Mouse (Mus musculus): Measurements from ENCODE around the gene Brms1l.
"Not testable (repeated sequence)": the region's sequence is repeated elsewhere in the genome, so short reads cannot be mapped to it uniquely, and the experiment has no call there.

Gene Brms1l

DNA sequence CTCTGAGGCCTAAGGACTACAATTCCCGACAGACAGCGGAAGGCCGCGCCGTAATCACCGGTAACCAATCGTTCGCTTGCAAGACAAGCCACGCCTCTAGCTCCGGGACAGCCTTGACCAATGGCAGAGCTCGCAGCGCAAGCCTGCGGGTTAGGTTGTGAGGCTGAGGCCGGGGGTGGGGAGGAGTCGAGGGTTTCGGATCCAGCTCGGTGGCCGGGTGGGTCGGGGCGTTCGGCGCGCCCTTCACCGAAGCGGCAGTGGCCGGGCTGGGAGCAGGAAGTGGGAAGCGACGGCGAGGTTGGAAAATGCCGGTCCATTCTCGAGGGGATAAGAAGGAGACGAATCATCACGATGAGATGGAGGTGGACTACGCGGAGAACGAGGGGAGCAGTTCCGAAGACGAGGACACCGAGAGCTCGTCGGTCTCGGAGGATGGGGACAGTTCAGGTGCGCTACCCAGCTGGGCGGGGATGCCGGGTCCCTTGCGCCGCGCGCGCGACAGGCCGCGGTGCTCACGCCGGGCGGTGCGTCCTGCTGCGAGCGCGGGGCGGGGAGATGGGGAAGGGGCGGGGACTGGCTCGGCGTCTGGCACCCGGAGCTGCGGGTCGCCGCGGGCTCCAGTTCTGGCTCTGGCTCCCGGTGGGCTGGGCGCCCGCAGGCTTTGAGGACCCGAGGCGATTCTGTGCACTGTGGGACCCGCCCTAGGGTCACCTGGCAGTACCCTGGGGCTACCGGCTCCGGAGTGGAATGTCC, at the start of gene Brms1l:
TSS of gene Brms1l (plus strand) at position 126 of the 753 bp plus-strand sequence.
- DNase-seq (ENCODE audit: low spot score in 2 of 2) = peak; percentile 97 to 98

- DNase-seq (ENCODE audit: low spot score in 2 of 2) = not testable (repeated sequence)
Measured at GRCm38 (mm10) chr12:55794485-55794884, 41.6 kb upstream of the Brms1l start.

DNA sequence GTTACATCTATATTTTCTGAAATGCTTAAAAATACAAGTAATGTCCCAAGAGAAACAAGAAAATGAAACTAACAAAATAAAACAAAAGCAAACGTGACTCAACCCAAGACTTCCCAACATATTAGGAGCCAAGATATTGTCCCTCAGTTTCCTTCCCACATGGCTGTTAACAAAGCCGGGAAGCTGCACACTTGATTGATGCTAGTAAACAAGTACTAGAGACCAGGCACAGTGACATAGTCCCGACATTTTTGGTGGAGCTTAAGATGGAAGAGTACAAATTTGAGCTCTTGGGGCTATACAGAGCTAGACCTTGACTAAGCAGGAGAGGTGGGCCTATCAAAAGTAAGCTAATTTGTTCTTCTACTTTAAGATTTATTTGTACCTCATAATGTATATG, 39.0 kb upstream of the Brms1l start:
- DNase-seq (ENCODE audit: low spot score in 2 of 2) = no peak

DNA sequence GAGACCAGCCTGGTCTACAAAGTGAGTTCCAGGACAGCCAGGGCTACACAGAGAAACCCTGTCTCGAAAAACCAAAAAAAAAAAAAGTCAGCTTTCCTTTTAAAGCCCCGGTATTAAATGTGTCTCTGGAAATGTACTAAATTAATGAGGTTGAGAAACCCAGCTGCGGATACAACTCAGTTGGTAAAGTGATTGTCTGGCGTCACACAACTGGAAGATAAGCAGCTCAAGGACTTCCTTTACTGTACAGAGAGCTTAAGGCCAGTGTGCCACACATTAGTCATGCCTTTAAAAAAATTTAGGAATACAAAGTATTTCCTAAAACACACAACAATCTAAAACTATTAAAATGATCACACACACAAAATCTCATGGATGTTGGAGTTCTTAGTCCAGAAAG, 37.4 kb upstream of the Brms1l start:
- DNase-seq (ENCODE audit: low spot score in 2 of 2) = no peak

DNA sequence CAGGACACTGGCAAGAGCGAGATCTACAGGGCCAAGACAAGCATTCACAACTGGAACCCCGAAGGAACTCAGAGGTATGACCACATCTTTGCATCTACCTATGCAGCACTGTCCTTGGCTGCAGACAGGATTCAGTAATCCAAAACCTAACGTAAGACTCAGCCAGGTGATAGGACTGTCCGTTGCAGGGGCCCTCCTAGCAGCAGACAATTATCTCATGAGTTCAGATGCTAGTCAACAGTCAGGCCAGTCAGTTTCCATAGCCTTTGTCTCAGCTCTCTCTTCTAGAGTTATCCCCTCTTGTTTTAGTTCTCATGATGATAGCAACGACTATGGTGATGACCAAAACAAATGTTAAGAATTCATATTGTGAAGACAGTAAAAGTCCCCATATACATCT, 36.0 kb upstream of the Brms1l start:
- no peak for DNase-seq (ENCODE audit: low spot score in 2 of 2)

DNA sequence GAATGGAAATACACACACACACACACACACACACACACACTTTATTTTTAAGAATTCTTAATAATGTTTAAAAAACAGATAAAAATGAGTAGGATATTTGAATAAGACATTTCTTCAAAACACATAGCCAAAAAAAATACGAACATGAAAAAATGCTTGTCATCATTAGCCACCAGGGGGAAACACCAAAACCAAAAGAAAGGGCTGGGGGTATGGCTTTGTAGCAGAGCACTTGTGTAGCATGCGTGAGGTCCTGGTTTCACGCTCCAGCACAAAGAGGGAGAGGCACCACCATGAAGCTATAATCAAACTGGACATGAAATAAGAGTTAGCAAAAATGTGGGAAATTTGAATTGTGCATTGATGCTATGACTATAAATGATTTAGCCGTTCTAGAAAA, 35.0 kb upstream of the Brms1l start:
- no peak for DNase-seq (ENCODE audit: low spot score in 2 of 2)

DNA sequence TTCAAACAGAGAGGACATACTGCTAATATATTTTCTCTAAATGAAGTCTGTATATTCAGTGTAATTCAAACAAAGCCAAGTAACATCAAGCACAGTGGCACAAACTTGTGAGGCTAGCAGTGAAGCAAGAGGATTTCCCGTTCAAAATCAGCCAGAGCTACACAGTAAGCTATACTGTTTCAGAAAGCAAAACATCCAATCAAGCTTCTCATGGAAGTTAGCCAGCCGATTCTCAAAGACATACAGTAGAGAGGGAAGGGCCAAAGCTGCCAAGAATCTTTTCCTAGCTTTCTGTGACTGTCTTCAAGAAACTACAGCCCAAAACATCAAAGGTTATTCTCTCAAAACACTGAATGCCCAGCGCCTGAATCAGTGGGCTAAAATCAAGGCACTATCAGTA, 31.1 kb upstream of the Brms1l start:
- DNase-seq (ENCODE audit: low spot score in 2 of 2) = no peak

GRCm38 (mm10) chr12:55816488-55816887, 19.6 kb upstream of the Brms1l start:
- DNase-seq (ENCODE audit: low spot score in 2 of 2) = no peak

- DNase-seq (ENCODE audit: low spot score in 2 of 2) = peak; percentile 35 to 38
Measured at GRCm38 (mm10) chr12:55820119-55820660, 15.9 kb upstream of the Brms1l start.

GRCm38 (mm10) chr12:55820661-55821314, 15.3 kb upstream of the Brms1l start, which contains the start of gene Ralgapa1:
TSS of gene Ralgapa1 (minus strand) at chr12:55821167.
- DNase-seq (ENCODE audit: low spot score in 2 of 2) = peak; percentile 84 to 87

DNA sequence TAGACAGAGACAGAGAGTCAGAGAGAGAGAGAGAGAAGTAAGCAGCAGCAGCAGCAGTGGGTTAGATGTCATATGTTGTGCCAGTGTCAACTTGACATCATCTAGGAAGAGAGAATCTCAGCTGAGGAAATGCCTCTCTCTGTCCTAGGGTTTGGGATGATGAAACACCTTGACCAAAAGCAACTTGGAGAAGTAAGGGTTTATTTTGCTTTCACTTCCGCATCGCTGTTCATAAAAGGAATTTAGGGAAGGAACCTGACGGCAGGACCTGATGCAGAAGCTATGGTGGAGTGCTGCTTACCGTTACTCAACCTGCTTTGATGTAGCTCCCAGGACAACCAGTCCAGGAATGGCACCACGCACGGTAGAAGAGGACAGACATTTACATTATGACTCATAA, 12.1 kb upstream of the Brms1l start:
- no peak for DNase-seq (ENCODE audit: low spot score in 2 of 2)

DNA sequence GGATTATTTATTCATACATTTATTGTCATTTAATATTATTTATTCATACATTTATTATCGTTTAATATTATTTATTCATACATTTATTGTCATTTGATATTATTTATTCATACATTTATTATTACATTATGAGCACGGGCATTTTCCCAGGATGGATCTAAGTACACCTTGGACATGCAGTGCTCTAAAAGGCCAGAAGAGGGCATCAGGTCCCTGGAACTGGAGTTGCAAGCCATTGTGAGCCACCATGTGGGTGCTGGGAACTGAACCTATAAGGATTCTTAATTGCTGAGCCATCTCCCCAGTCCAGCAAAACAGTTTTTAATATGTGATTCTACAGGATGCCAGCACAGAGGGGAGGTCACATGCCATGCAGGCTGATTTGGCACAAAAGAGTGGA, 10.6 kb upstream of the Brms1l start:
- no peak for DNase-seq (ENCODE audit: low spot score in 2 of 2)

GRCm38 (mm10) chr12:55831101-55831500, 5.0 kb upstream of the Brms1l start:
- DNase-seq (ENCODE audit: low spot score in 2 of 2) = peak; percentile 21 to 35

GRCm38 (mm10) chr12:55832961-55833360, 3.2 kb upstream of the Brms1l start:
- no peak for DNase-seq (ENCODE audit: low spot score in 2 of 2)

GRCm38 (mm10) chr12:55833906-55834625, 2.1 kb upstream of the Brms1l start:
- no peak for DNase-seq (ENCODE audit: low spot score in 2 of 2)

GRCm38 (mm10) chr12:55834891-55835290, 1.2 kb upstream of the Brms1l start:
- DNase-seq (ENCODE audit: low spot score in 2 of 2) = no peak

GRCm38 (mm10) chr12:55835857-55836198, 296 bp upstream of the Brms1l start:
- no peak for DNase-seq (ENCODE audit: low spot score in 2 of 2)

- DNase-seq (ENCODE audit: low spot score in 2 of 2) = no peak
Measured at GRCm38 (mm10) chr12:55837495-55837894, 1.4 kb downstream of the Brms1l start.

GRCm38 (mm10) chr12:55846741-55847140, 10.6 kb downstream of the Brms1l start:
- peak; percentile 6 to 31 for DNase-seq (ENCODE audit: low spot score in 2 of 2)

DNA sequence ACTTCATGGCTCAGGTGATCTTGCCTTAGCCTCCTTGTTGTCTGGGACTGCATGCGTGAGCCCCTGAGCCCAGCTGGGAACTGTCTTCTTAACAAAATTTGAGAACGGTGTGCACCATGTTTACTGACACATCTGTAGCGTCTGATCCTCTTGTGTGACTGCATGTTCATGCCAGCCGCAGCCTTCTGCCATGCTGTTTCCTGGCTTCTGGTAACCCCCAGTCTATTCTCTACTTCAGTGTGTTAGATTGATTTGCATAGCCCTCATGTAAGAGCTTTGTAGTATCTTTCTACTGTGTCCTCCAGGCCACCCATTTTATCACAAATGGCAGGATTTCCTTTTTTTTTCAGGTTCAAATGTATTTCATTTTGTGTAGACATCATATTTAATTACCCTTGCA, 11.7 kb downstream of the Brms1l start:
- no peak for DNase-seq (ENCODE audit: low spot score in 2 of 2)

- DNase-seq (ENCODE audit: low spot score in 2 of 2) = no peak
Measured at GRCm38 (mm10) chr12:55850650-55851049, 14.5 kb downstream of the Brms1l start.
